Mouse (Mus musculus): Measurements from ENCODE around the gene Aph1a.

GRCm38 (mm10) chr3:95882816-95883425 lies 10.8 kb upstream of the Aph1a start:
- TF ChIP-seq EP300 (IDR thresholded peaks at IDR 0.05; ENCODE audit: low read depth) (no peak), CTCF (IDR thresholded peaks at IDR 0.05; ENCODE audit: low read depth) (peak; percentile 66)
